Mouse (Mus musculus) brain, embryonic 14.5 days (tissue): ENCODE measurements around the gene Nebl.

Experiments used
- CTCF ChIP-seq: fragments of 200-500 bp; IDR thresholded peaks from 2 replicates; pipeline ENCODE4 v1.5.1; 2012; ENCODE audit warnings: inconsistent platforms, mild to moderate bottlenecking, moderate library complexity, borderline replicate concordance; ENCODE audit not compliant: insufficient read depth, insufficient read length; ENCODE audit errors: extremely low read depth
- POLR2A ChIP-seq: fragments of 200-500 bp; IDR thresholded peaks from 2 replicates; pipeline ENCODE4 v1.6.1; 2012; ENCODE audit warnings: mild to moderate bottlenecking, inconsistent platforms, borderline replicate concordance; ENCODE audit not compliant: poor library complexity, insufficient read depth, insufficient read length, severe bottlenecking; ENCODE audit errors: extremely low read depth

GRCm38 (mm10) chr2:17435217-17435616 lies 296.0 kb downstream of the Nebl start:
- TF ChIP-seq CTCF = no peak
- TF ChIP-seq POLR2A = no peak
